Comparison of ENCODE assay signal across 8 mouse cellular contexts in genomic region chr11:98192901-98193805, GRCm38 (mm10). TPM values are rescaled to one million over a fixed set of nuclear protein-coding genes. Genes with fewer than 3 reads are reported as not detected.
DNase-seq lines count a peak whose midpoint lies in the region; ATAC-seq lines count a peak whose summit lies in the region.

Gene Med1, minus strand, starts transcription at chr11:98193293.

- peak within 1 kb of the TSS; percentile 86 for H3K27ac ChIP-seq in forebrain, embryonic 14.5 days (ENCODE audit: low read depth, low read length)
- H3K27ac ChIP-seq in neural tube, embryonic 15.5 days (replicated peaks) = peak within 1 kb of the TSS; percentile 95

- peak within 1 kb of the TSS; percentile 82 for H3K4me3 ChIP-seq in forebrain, embryonic 14.5 days (ENCODE audit: low read depth, low read length)
- peak within 1 kb of the TSS; percentile 70 for H3K4me3 ChIP-seq in neural tube, embryonic 15.5 days (replicated peaks)

- WGBS in forebrain, embryonic 14.5 days = under 1% methylated on average over 53 of the region's 53 CpGs
- WGBS in neural tube, embryonic 15.5 days = under 1% methylated on average over 52 of the region's 53 CpGs

- peak; percentile 98 for ATAC-seq in forebrain, embryonic 14.5 days
- ATAC-seq in neural tube, embryonic 15.5 days (ENCODE audit: low FRiP score) = peak; percentile 96

- H3K36me3 ChIP-seq in forebrain, embryonic 14.5 days (ENCODE audit: control insufficient read depth, insufficient read depth, low read length) = peaks cover 27% of the 10 kb centered on the region
- peaks cover 13% of the 10 kb centered on the region for H3K36me3 ChIP-seq in neural tube, embryonic 15.5 days

- intact Hi-C loops in heart, postnatal 14 days (cut with DNase I) = no loop called here

- peak within 1 kb of the TSS; percentile 83 for H3K4me2 ChIP-seq in forebrain, embryonic 14.5 days (ENCODE audit: low read length)
- peak within 1 kb of the TSS; percentile 69 for H3K4me2 ChIP-seq in neural tube, embryonic 15.5 days

- peak; percentile 99 for DNase-seq in ES-CJ7 (ENCODE audit: low read depth, low spot score)
- peak; percentile 85 for DNase-seq in cerebellum, adult 11 months
- peak; percentile 99 for DNase-seq in forebrain, embryonic 14.5 days (ENCODE audit: low spot score)
- DNase-seq in heart, postnatal 14 days = peak; percentile 87 to 93
- DNase-seq in layer of hippocampus, adult 11-12 months (ENCODE audit: low spot score) = peak; percentile 94
- peak; percentile 94 to 97 for DNase-seq in lung, adult 18-20 months
- peak; percentile 95 for DNase-seq in testis, postnatal 14 days (ENCODE audit: low spot score)

- peaks cover 8% of the 10 kb centered on the region for H3K4me1 ChIP-seq in forebrain, embryonic 14.5 days (ENCODE audit: control insufficient read depth, insufficient read depth, low read length)
- H3K4me1 ChIP-seq in neural tube, embryonic 15.5 days = peaks cover 25% of the 10 kb centered on the region

- H3K9ac ChIP-seq in forebrain, embryonic 14.5 days (ENCODE audit: low read length) = peak within 1 kb of the TSS; percentile 91
- H3K9ac ChIP-seq in neural tube, embryonic 15.5 days (replicated peaks) = peak within 1 kb of the TSS; percentile 86

- H3K27me3 ChIP-seq in forebrain, embryonic 14.5 days (replicated peaks; ENCODE audit: control insufficient read depth, insufficient read depth, low read length) = no peaks in the 10 kb centered on the region
- H3K27me3 ChIP-seq in neural tube, embryonic 15.5 days (replicated peaks) = no peaks in the 10 kb centered on the region

- no peaks in the 10 kb centered on the region for H3K9me3 ChIP-seq in forebrain, embryonic 14.5 days (replicated peaks; ENCODE audit: control insufficient read depth, low read length)
- H3K9me3 ChIP-seq in neural tube, embryonic 15.5 days (replicated peaks) = no peaks in the 10 kb centered on the region

RNA-seq across cellular contexts. Expression of gene Med1, which starts in this region (rescaled TPM):
- polyA plus RNA-seq in forebrain, embryonic 14.5 days (2014; fragmentation: Nextera tagmentation; extraction: Ambion mirVana) = 54.5 and 60.6 TPM in 2 replicates
- 10 to 100 TPM; 38.0 to 42.9 TPM for total RNA-seq in heart, postnatal 14 days (2021)
- polyA plus RNA-seq in neural tube, embryonic 15.5 days (2015; fragmentation: Nextera tagmentation; extraction: Ambion mirVana) = 51.3 and 54.1 TPM in 2 replicates

Comparison
In these comparisons a context has a peak if more than half of its experiments do, and no peak if none do; other contexts are left out.
1. Peak in every context shown above with its lines: DNase-seq, ATAC-seq, H3K4me3 ChIP-seq and H3K27ac ChIP-seq.